Mouse (Mus musculus) neural tube, embryonic 13.5 days (tissue): ENCODE data around the gene Nes. TPM values are rescaled to one million over a fixed set of nuclear protein-coding genes. Genes with fewer than 3 reads are reported as not detected.

Experiments used
- ATAC-seq: fragments of 200-750 bp; cut with Nextera tagmentation; 2 replicates; pipeline ENCODE4 v1.8.0; 2017; ENCODE audit warnings: low read depth, mild to moderate bottlenecking, moderate TSS enrichment, moderate library complexity
- H3K27ac ChIP-seq: fragments of 300-500 bp; sonication (generic); replicated peaks from 2 replicates; pipeline ENCODE4 v1.5.1; 2015; ENCODE audit warnings: moderate library complexity, mild to moderate bottlenecking, inconsistent platforms
- H3K27me3 ChIP-seq: fragments of 300-500 bp; sonication (generic); 2 replicates; pipeline ENCODE4 v1.6.1; 2015; ENCODE audit warnings: mild to moderate bottlenecking, inconsistent platforms
- H3K36me3 ChIP-seq: fragments of 300-500 bp; sonication (generic); 2 replicates; pipeline ENCODE4 v1.6.1; 2015; ENCODE audit warnings: mild to moderate bottlenecking, inconsistent platforms
- H3K4me1 ChIP-seq: fragments of 300-500 bp; sonication (generic); replicated peaks from 2 replicates; pipeline ENCODE4 v1.6.1; 2015; ENCODE audit warnings: inconsistent platforms
- H3K4me2 ChIP-seq: fragments of 300-500 bp; sonication (generic); 2 replicates; pipeline ENCODE4 v1.6.1; 2015; ENCODE audit warnings: inconsistent platforms, mild to moderate bottlenecking, moderate library complexity
- H3K4me3 ChIP-seq: fragments of 300-500 bp; sonication (generic); 2 replicates; pipeline ENCODE4 v1.5.1; 2015; ENCODE audit warnings: mild to moderate bottlenecking, inconsistent platforms
- H3K9ac ChIP-seq: fragments of 300-500 bp; sonication (generic); 2 replicates; pipeline ENCODE4 v1.6.1; 2015; ENCODE audit warnings: moderate library complexity, mild to moderate bottlenecking, inconsistent platforms
- H3K9me3 ChIP-seq: fragments of 300-500 bp; sonication (generic); 2 replicates; pipeline ENCODE4 v1.6.1; 2016; ENCODE audit warnings: inconsistent platforms
- WGBS: fragments of 180-500 bp; shearing (Covaris S2); methylation state at CpG from one replicate; pipeline ENCODE4 v1.1.7; 2015; 5-methylcytosine and 5-hydroxymethylcytosine counted together
- polyA plus RNA-seq: library from polyadenylated mRNA; unstranded; fragments of >200 nt; fragmentation: Nextera tagmentation; extraction: Ambion mirVana; gene quantifications from 2 replicates; pipeline ENCODE4 v1.2.1, GENCODE M21; 2015

The Nes gene
- polyA plus RNA-seq, result 44.1 and 47.1 TPM in 2 replicates

DNA sequence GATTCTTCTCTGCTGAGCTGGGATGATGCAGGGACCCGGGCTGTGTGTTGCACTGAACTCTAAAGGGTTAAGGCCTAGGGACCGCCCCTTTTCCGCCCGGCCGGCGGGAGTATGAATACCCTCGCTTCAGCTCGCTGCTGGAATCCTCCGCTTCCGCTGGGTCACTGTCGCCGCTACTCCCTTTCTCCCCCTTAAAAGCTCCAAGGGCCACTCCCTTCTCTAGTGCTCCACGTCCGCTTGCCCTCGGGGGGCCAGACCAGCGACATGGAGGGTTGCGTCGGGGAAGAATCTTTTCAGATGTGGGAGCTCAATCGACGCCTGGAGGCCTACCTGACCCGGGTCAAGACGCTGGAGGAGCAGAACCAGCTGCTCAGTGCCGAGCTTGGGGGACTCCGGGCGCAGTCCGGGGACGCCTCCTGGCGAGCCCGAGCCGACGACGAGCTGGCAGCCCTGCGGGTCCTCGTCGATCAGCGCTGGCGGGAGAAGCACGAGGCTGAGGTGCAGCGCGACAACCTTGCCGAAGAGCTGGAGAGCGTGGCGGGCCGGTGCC lies at the start of gene Nes:
TSS of gene Nes (plus strand) at position 140 of the 550 bp plus-strand sequence.
- Histone ChIP-seq H3K4me3 (peak within 1 kb of the TSS; percentile 66), H3K9me3 (no peaks in the 10 kb centered on the region), H3K27ac (peak within 1 kb of the TSS; percentile 89), H3K4me1 (peaks cover 53% of the 10 kb centered on the region), H3K9ac (peak within 1 kb of the TSS; percentile 91), H3K4me2 (peak within 1 kb of the TSS; percentile 95), H3K27me3 (no peaks in the 10 kb centered on the region; the same call in 1 of the 2 replicates), H3K36me3 (peaks cover 7% of the 10 kb centered on the region)
- ATAC-seq, result peak; percentile 71
- 0% methylated on average over 44 of the region's 44 CpGs for WGBS

DNA sequence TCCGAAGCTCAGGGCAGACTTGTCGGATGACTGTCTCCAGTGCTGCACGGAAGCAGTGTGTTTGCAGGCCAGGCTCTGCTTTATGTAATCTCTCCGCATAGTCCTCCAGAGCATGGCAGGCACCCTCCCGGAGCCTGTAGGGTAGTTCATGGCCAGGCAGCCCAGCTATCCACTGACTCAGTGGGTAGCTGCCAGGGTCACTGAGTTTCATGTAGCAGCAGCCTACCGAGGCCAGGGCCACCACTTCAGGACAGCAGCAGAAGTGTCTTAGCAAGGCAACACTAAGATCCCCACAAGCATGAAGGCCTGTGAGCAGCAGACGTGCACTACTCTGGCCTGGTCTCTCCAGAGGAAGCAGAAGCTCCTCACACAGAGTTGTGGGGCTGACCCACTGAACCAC lies 45.9 kb upstream of the Nes start:
- Histone ChIP-seq H3K27ac (no peak overlapping the region), H3K36me3 (peaks cover 63% of the 10 kb centered on the region), H3K27me3 (no peaks in the 10 kb centered on the region), H3K9me3 (no peaks in the 10 kb centered on the region), H3K4me1 (peaks cover 26% of the 10 kb centered on the region), H3K4me2 (no peak overlapping the region), H3K4me3 (no peak overlapping the region), H3K9ac (no peak overlapping the region)
- 87% methylated on average over 7 of the region's 7 CpGs for WGBS
- no peak for ATAC-seq

DNA sequence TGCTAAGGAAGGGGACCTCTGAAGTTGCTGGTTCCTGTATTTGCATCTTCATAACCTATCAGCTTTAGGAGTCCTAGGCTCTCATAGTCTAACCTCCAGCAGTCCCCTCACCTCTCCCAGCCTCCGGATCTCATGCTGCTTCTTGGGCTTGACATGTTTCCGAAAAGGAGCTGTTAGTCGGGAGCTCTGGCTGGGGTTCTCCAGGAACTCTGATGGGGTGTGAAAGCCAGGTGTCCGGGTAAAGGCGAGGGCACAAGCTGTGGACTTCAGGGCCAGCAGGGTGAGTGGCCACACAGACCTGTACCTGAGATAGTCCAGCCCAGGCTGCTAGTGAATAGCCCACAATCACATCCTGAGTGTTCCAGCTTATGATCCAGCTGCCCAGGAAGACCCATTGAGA lies 43.4 kb upstream of the Nes start:
- peaks cover 31% of the 10 kb centered on the region for H3K4me1 ChIP-seq
- no peaks in the 10 kb centered on the region for H3K9me3 ChIP-seq
- H3K4me3 ChIP-seq, result no peak overlapping the region
- H3K27ac ChIP-seq, result no peak overlapping the region
- peaks cover 61% of the 10 kb centered on the region for H3K36me3 ChIP-seq
- no peak overlapping the region for H3K4me2 ChIP-seq
- ATAC-seq, result no peak
- H3K27me3 ChIP-seq, result no peaks in the 10 kb centered on the region
- WGBS, result 91% methylated on average over 5 of the region's 5 CpGs
- H3K9ac ChIP-seq, result no peak overlapping the region

DNA sequence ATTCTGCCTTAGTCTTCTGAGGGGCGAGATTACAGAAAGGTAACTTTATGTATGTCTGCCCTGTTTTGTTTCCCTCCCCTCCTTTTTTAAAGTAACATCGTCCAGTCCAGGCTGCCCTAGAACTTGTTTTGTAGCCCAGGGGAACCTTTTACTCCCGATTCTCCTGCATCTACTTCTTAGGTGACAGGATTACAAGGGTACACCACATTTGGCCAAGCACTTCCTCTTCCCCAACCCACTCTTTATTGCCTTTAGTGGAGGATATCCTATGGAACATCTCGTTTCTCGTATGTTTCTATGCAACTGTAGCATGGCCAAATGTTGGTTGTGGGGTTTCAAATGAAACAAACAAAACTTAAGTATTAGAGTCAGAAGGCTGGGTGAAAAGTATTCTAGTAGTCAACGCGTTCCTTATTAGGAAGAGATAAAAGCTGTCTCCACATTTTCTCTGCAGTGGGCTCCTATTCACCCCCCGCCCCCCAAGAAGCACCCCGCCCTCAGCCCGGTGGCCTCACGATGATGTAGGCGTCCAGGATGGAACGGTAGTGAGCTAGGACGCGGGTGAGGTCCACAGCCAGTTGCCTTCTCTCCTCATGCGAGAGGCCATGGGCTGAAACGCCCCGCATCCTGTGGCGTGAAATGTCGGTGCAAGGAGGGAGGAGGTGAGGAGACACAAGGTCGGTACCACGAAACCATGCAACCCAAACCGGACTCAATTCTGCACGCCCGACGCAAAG lies 41.4 kb upstream of the Nes start:
- ATAC-seq, result peak; percentile 65
- H3K4me2 ChIP-seq, result peak overlapping the region; percentile 80
- peak overlapping the region; percentile 86 for H3K4me3 ChIP-seq
- 6% methylated on average over 26 of the region's 26 CpGs for WGBS
- H3K27ac ChIP-seq, result peak overlapping the region; percentile 92
- H3K36me3 ChIP-seq, result peaks cover 57% of the 10 kb centered on the region
- H3K27me3 ChIP-seq, result no peaks in the 10 kb centered on the region
- peaks cover 45% of the 10 kb centered on the region for H3K4me1 ChIP-seq
- peak overlapping the region; percentile 92 for H3K9ac ChIP-seq
- no peaks in the 10 kb centered on the region for H3K9me3 ChIP-seq

DNA sequence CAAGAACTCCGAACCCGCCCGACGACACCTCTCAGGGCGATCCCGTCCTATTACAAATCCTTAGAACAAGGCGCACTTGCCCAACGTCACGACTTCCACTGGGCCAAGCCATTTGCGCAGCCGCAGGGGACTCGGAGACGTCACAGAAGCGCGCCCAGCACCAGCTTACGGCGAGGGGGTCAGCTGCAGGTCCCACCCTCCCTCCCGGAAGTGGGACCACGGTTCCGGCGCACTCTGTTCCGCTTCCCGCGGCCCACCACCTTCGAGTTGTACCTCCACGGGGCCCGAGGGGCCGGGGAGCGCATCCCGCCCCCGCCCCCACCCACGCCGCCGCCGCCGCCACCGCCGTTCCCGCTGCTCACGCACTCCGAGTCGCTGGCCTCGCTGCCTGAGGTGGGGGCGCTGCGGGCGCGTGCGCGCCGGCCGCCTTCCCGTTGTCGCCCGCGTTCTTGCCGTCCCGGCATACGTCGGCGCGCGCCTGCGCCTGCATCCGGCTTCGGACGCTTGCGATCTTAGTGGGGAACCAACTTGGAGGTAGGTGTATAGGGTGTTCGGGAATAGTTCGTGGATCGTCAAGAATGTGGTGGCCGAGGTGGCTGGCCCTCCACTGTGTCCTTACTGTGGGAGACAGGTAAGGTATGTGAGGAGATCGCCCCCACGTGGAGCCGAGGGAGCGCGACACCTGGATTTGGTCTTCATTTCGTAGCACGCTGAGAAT lies 40.6 kb upstream of the Nes start, which contains the start of the genes Isg20l2 and Rrnad1:
TSS of gene Isg20l2 (plus strand) at position 237 of the 718 bp plus-strand sequence.
TSS of gene Rrnad1 (minus strand) at position 640 of the 718 bp plus-strand sequence.
- peak; percentile 96 for ATAC-seq
- Histone ChIP-seq H3K9me3 (no peaks in the 10 kb centered on the region), H3K4me2 (peak within 1 kb of the TSS; percentile 80), H3K27me3 (no peaks in the 10 kb centered on the region), H3K27ac (peak within 1 kb of the TSS; percentile 92), H3K36me3 (peaks cover 54% of the 10 kb centered on the region), H3K4me3 (peak within 1 kb of the TSS; percentile 86), H3K4me1 (peaks cover 52% of the 10 kb centered on the region), H3K9ac (peak within 1 kb of the TSS; percentile 92)
- WGBS, result 2% methylated on average over 76 of the region's 78 CpGs

DNA sequence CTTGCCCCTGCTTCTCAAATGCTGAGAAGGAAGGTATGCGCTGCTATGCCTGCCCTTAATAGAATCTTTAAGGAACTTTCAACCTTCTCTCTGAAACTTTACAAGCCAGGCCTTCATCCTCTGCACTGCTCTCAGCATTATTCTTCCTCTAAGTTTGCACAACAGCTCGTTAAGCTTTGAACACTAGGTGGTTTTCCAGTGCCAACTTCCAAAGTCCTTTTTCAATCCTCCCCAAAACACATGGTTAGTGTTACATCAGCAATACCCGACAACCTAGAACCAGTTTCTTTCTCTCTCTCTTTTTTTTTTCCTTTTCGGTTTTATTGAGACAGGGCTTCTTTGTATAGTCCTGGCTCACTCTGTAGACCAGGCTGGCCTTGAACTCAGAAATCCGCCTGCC lies 36.9 kb upstream of the Nes start:
- peaks cover 59% of the 10 kb centered on the region for H3K36me3 ChIP-seq
- WGBS, result 86% methylated on average over 5 of the region's 5 CpGs
- H3K4me3 ChIP-seq, result no peak overlapping the region
- H3K27me3 ChIP-seq, result no peaks in the 10 kb centered on the region
- no peaks in the 10 kb centered on the region for H3K9me3 ChIP-seq
- H3K4me2 ChIP-seq, result no peak overlapping the region
- no peak for ATAC-seq
- peak overlapping the region; percentile 31; the same call in 1 of the 2 replicates for H3K9ac ChIP-seq
- H3K27ac ChIP-seq, result no peak overlapping the region
- H3K4me1 ChIP-seq, result peaks cover 55% of the 10 kb centered on the region

DNA sequence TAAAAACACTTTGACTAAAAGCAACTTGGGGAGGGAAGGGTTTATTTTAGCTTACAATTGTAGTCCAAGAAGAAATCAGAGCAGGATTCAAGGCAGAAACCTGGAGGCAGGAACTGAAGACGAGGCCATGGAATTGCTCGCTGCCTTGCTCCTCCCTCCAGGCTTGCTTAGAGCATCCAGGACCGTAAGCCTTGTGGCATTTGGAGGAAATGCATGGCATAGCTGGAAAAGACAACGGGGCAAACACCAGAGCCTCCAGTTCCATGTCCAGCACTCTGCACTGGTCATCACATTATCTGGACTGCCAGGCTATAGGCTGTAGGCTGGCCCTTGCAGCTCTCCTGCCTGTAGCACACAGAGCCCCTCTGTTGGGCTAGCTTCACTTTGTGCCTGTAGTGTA lies 36.4 kb upstream of the Nes start:
- no peaks in the 10 kb centered on the region for H3K9me3 ChIP-seq
- WGBS, result 68% methylated on average over 4 of the region's 4 CpGs
- peaks cover 63% of the 10 kb centered on the region for H3K36me3 ChIP-seq
- peak overlapping the region; percentile 31; the same call in 1 of the 2 replicates for H3K9ac ChIP-seq
- H3K4me2 ChIP-seq, result no peak overlapping the region
- H3K27ac ChIP-seq, result no peak overlapping the region
- ATAC-seq, result no peak
- H3K4me3 ChIP-seq, result no peak overlapping the region
- H3K27me3 ChIP-seq, result no peaks in the 10 kb centered on the region
- peaks cover 50% of the 10 kb centered on the region for H3K4me1 ChIP-seq

DNA sequence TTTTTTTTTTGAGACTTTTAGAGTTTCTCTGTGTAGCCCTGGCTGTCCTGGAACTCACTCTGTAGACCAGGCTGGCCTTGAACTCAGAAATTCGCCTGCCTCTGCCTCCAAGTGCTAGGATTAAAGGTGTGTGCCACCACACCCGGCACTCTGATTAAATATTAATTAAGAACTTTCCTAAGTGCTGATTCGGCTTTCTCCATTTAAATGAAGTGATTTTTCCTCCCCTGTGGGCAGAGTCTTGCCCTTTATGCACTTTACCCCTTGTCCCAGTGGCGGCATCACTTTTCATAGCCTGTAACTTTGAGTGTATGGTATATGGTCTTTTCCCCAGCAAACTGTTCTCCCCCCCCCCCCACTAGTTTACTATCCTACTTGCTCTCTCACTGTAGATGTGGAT lies 35.7 kb upstream of the Nes start:
- no peak for ATAC-seq
- peaks cover 70% of the 10 kb centered on the region for H3K36me3 ChIP-seq
- no peak overlapping the region for H3K9ac ChIP-seq
- no peak overlapping the region for H3K4me2 ChIP-seq
- H3K27ac ChIP-seq, result no peak overlapping the region
- H3K9me3 ChIP-seq, result no peaks in the 10 kb centered on the region
- peaks cover 49% of the 10 kb centered on the region for H3K4me1 ChIP-seq
- no peaks in the 10 kb centered on the region for H3K27me3 ChIP-seq
- H3K4me3 ChIP-seq, result no peak overlapping the region
- 78% methylated on average over 4 of the region's 4 CpGs for WGBS

DNA sequence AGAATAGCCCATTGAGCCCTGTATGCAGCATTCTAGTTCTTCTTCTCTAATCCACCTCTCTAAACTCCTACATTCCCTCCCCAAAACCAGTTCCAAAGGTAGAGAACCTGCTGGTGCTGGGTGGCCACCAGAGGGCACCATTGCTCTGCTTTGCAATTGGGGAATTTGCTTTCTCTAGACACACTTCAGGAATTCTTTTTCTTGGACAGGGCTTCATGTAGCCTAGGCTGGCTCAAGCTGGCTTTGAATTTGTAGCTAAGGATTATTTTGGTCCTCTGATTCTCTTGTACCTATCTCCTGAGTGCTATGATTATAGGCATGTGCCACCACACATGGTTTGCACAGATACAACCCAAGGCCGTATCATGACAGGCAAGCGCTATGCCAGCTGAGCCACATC lies 35.1 kb upstream of the Nes start:
- H3K27ac ChIP-seq, result no peak overlapping the region
- ATAC-seq, result peak; percentile 42; the same call in 1 of the 2 replicates
- H3K27me3 ChIP-seq, result no peaks in the 10 kb centered on the region
- no peak overlapping the region for H3K4me3 ChIP-seq
- peak overlapping the region; percentile 45; the same call in 1 of the 2 replicates for H3K9ac ChIP-seq
- H3K36me3 ChIP-seq, result peaks cover 74% of the 10 kb centered on the region
- peak overlapping the region; percentile 1; the same call in 1 of the 2 replicates for H3K4me2 ChIP-seq
- H3K9me3 ChIP-seq, result no peaks in the 10 kb centered on the region
- WGBS, result 92% methylated on average over 2 of the region's 2 CpGs
- H3K4me1 ChIP-seq, result peaks cover 48% of the 10 kb centered on the region

DNA sequence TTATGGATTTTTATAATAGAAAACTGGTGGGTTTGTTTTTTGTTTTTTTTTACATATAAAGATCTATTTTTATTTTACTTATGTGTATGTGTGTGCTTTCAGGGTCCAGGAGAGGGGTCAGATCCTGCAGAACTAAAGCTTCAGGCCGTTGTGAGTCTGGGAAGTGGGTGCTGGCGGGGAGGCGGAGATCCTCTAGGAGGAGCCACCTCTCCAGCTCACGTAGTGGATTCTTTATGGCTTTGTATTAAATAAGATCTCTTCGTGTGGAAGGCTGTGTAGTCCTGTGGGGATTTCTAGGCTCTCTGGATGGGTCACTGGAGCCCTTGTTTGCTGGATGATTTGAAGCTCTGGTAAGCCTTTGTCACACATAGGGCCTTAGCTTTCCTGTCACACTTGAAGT lies 30.3 kb upstream of the Nes start:
- Histone ChIP-seq H3K4me3 (no peak overlapping the region), H3K27me3 (no peaks in the 10 kb centered on the region), H3K9ac (no peak overlapping the region), H3K27ac (no peak overlapping the region), H3K36me3 (peaks cover 68% of the 10 kb centered on the region), H3K4me2 (no peak overlapping the region), H3K4me1 (peaks cover 21% of the 10 kb centered on the region), H3K9me3 (no peaks in the 10 kb centered on the region)
- no peak for ATAC-seq
- 53% methylated on average over 5 of the region's 5 CpGs for WGBS

DNA sequence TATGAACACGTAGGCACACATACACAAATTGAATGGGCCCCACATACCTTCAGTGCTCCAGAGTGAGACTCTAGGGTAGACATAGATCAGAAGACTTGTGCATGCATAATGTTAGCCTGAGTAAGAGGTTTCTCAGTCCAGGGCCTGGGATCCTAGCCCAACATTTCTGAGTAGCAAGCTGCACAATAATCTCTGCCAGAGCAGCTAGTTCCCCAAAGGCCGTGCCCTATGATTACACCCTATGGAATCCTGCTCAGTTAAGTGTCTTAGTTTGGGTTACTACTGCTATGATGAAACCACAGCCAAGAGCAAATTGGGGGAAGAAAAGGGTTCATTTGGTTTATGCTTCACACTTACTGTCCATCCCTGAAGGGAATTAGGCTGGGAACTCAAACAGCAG lies 28.4 kb upstream of the Nes start:
- no peaks in the 10 kb centered on the region for H3K9me3 ChIP-seq
- peaks cover 53% of the 10 kb centered on the region for H3K36me3 ChIP-seq
- ATAC-seq, result no peak
- H3K4me1 ChIP-seq, result peaks cover 32% of the 10 kb centered on the region
- no peak overlapping the region for H3K4me3 ChIP-seq
- no peaks in the 10 kb centered on the region for H3K27me3 ChIP-seq
- WGBS, result 94% methylated on average over 2 of the region's 2 CpGs
- H3K4me2 ChIP-seq, result no peak overlapping the region
- no peak overlapping the region for H3K9ac ChIP-seq
- no peak overlapping the region for H3K27ac ChIP-seq

DNA sequence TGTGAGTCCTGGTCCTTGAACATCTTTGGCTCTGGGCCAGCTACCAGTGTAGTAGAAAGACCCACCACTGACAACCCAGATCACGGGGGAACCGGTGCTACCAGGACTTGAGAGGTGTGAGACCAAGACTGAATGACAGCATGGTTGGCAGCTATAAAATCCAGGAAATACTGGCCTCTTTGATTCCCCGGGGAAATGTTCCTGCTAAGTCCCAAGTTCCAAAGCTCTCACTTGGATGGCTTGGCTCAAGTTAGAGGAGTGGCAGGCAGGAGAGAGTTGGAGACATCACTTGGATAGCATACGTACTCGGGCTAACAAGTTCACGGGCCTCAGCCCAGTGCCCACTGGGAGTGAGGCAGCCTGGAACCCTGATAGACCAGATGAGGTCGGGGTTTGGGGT lies 27.3 kb upstream of the Nes start:
- H3K9me3 ChIP-seq, result no peaks in the 10 kb centered on the region
- no peak overlapping the region for H3K4me3 ChIP-seq
- no peak for ATAC-seq
- no peaks in the 10 kb centered on the region for H3K27me3 ChIP-seq
- H3K4me2 ChIP-seq, result no peak overlapping the region
- 79% methylated on average over 7 of the region's 7 CpGs for WGBS
- H3K27ac ChIP-seq, result no peak overlapping the region
- peaks cover 43% of the 10 kb centered on the region for H3K4me1 ChIP-seq
- H3K9ac ChIP-seq, result no peak overlapping the region
- peaks cover 42% of the 10 kb centered on the region for H3K36me3 ChIP-seq
